Mouse (Mus musculus) G1E-ER4 (cell line): Measurements from ENCODE around the gene Ndufa6. TPM values are rescaled to one million over a fixed set of nuclear protein-coding genes. Genes with fewer than 3 reads are reported as not detected.

Experiments used
- GATA1 ChIP-seq: IDR thresholded peaks from one replicate; pipeline ENCODE4 v1.8.0; 2012; ENCODE audit warnings: low read length, inconsistent platforms
- polyA plus RNA-seq: library from polyadenylated mRNA; stranded (reverse); fragments of >175 nt; gene quantifications from 2 replicates; pipeline ENCODE4 v1.2.3, GENCODE M21; 2012

Ndufa6 gene
- polyA plus RNA-seq, 1 experiment = 322 TPM

DNA sequence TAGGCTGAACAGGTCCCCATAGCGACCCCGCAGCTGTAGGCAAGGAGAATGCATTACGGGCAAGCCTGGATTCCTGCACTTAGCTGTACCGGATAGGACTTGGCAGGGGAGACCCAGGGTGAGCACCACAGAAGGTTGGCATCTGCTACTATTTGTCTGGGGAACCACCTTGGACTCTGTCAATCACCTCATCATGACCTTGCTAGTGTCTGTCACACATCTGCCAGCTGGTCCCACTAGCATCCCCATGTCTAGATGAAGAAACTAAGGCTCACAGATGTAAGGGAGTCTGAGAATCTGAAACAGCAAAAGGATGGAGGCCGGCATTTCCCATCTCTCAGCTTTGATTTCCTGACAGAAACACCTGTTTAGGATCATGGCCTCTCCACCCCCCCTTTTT lies 20.3 kb upstream of the Ndufa6 start:
- TF ChIP-seq GATA1 = no peak

GRCm38 (mm10) chr15:82372991-82373390 lies 18.9 kb upstream of the Ndufa6 start:
- TF ChIP-seq GATA1 = no peak

DNA sequence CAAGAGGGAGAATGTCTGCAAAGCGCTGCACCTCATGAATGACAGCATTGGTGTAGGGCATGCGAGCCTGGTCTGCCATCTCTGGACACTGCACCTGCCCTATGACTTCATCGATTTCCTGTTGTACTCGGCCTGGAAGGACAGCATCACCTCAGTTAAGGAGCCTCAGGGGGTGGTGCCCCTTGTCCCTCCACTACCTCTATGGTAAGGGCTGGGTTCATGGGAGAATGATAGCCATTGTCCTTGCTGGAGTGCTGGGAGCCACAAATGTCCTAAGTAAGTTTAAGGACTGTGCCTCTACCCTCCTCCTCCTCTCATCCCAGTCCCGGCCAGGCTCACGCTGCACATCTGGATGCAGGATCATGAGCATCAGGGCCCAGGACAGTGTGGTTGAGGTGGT lies 18.3 kb upstream of the Ndufa6 start:
- no peak for TF ChIP-seq GATA1

DNA sequence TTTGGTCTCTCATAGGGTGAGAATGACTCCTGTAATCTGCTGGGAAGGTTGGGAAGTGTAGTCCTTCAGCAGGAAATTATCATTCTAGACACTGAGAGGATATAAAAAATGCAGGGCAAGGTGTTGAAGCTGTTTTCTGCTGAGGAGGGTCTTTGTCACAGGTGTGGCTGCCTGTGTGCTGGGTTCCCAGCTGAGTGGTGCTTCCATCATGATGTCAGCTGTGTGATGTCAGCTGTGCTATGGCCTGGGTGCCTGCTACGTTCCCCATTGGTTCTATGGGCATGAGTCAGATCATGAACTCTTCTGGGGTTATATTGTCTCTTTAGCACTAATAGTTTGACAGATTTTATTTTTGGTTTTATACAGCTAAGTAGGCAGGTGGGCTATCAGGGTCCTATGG lies 14.7 kb upstream of the Ndufa6 start:
- no peak for TF ChIP-seq GATA1

DNA sequence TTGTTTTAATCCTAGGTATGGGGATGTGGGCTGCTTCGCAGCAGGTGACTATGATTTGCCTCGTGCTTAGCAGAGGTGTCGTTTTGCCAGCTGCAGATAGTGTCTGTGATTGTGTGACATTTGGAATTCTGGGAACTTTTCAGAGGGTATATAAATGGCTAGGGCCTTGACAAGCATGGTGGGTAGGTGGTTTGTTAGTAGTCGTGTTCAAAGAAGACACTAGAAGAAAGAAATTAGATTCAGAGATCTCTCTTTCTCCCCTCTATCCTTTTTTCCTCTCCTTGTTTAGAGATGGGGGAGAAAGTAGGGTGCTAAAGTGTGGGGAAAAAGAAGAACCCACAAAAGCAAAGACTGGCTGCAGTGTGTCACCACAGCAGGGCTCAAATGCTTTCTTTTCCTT lies 14.0 kb upstream of the Ndufa6 start:
- TF ChIP-seq GATA1 = no peak

GRCm38 (mm10) chr15:82362234-82362633 lies 8.1 kb upstream of the Ndufa6 start:
- TF ChIP-seq GATA1 = no peak

DNA sequence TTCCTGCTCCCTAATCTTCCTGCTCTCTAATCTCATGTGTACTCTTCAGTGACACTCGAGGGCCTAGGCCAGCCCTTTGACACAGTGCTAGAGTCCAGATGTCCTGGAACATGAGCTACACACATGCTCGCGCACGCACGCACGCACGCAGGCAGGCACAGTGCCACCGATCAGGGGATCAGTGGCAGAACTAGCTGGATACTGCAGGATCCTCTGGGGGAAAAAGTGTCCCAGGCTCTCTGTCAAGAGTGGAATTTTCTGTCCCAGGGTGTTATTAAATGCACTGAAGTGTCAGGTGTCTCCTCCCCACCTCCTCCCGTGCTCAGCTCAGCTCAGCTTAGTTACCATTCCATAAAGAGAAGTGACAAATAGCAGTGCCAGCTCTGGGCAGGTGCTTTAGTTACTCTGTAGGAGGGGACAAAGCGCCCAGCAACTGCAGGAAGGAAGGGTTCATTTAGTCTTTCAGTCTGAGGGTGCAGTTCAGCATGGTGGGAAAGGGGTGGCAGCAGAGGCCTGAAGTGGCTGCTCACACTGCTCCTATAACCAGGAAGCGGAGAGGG lies 7.4 kb upstream of the Ndufa6 start:
- no peak for TF ChIP-seq GATA1

DNA sequence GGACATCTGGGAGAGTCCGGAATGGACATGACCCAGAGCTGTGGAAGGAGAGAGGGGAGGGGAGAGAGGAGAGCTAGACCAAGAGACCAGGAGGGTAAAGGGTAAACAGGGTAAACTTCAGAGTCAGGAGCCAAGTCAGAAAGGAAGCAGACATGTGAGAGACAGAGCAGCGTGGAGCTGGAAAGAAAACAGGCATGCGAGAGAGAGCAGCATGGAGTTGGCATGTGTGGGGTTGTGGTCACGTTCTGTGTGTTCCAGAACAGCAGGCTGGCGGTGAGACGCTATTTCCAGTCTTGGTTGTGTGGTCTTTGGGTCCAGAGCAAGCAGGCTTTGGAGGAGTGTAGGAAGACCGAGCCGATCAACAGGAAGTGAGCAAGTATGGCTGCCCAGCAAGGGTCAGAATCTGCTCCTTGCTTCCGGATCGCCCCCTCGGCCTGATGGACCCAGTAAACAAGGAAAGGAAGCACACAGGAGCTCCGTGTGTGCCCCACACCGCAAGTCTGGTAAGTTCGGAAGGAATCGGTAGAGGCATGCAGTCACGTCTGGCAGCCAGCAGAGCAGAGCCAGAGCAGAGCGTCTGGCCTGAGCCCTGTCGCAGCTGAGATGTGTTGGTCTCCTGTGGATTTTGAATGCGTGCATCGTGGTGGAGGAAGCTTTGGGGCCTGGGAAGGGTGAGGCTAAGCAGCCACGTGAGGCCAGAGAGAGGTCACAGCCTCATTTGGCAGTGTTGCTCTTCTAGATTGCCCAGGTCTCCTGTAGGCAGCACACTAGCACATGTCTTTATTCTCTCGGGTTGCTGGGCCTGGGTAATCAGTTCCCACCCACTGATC lies 4.5 kb upstream of the Ndufa6 start:
- no peak for TF ChIP-seq GATA1

DNA sequence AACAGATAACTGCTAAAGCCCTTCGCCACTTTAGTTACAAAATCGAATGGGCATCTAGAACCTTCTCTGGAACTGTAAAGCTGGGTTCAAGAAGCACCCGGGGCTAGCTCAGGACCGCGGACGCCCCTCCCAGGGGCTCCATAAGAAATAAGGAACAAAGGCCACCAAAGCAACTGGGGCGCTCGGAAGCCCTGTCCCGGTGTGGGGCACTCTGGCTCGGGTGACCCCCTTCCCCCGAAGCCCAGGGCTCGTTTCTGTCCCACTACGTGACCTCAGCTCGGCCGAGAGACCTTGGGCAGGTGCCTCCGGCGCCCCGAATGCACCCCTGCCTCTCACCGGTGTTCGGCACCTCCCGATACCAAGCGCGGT lies 393 bp downstream of the Ndufa6 start:
- TF ChIP-seq GATA1 = no peak

- TF ChIP-seq GATA1 = no peak
Observed at GRCm38 (mm10) chr15:82353078-82353744, 911 bp downstream of the Ndufa6 start.

- no peak for TF ChIP-seq GATA1
Observed at GRCm38 (mm10) chr15:82351480-82351879, 2.6 kb downstream of the Ndufa6 start.

DNA sequence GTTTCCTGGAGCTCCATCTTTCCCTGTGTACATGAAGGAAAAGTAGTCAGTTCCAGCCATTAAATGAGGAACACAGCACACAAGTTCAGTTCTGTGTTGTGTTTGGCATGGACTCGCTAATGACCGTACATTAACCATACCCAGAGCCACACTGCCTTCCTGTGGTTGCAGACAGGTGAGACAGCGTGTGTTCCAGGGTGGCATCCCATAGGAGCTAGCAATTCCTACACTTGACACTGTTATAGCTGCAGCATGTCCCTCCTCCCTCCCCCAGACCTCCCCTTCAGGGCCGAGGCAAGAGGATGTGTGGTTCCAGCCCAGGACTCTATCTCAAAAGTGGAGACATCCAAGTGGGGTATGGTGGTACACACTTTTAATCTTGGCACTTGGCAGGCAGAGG lies 3.8 kb downstream of the Ndufa6 start:
- no peak for TF ChIP-seq GATA1

GRCm38 (mm10) chr15:82348999-82349341 lies 5.2 kb downstream of the Ndufa6 start:
- TF ChIP-seq GATA1 = no peak

- TF ChIP-seq GATA1 = no peak
Observed at GRCm38 (mm10) chr15:82348258-82348998, 5.7 kb downstream of the Ndufa6 start.

GRCm38 (mm10) chr15:82347852-82348251 lies 6.3 kb downstream of the Ndufa6 start:
- no peak for TF ChIP-seq GATA1

DNA sequence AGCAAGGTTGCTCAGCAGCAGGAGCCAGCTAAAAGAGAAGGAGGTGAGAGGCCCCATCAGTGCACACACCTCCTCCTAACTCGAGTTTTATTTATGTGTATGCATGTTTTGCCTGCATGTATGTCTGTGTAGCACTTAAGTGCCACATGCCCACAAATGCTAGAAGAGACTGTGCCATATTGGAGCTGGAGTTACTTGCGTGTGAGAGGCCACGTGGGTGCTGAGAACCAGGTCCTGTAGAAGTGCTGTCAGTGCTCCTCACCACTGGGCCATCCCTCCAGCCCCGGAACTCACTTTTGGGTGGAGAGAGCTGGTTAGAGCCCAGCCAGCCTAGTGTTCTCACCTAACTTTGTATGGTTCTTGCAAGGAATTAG lies 6.8 kb downstream of the Ndufa6 start:
- TF ChIP-seq GATA1 = no peak

- TF ChIP-seq GATA1 = no peak
Observed at GRCm38 (mm10) chr15:82346580-82347302, 7.4 kb downstream of the Ndufa6 start.
